Mouse (Mus musculus) lung, adult 2 months (tissue): ENCODE data around the gene Slc36a3. TPM values are rescaled to one million over a fixed set of nuclear protein-coding genes. Genes with fewer than 3 reads are reported as not detected.

Source experiments
- DNase-seq: peaks from one replicate; pipeline ENCODE4 v3.0.0; 2022
- H3K4me1 ChIP-seq: fragments of 200-500 bp; 2 replicates; pipeline ENCODE4 v1.6.1; 2011; ENCODE audit warnings: low read length; ENCODE audit not compliant: control insufficient read depth, insufficient read depth
- H3K4me3 ChIP-seq: fragments of 200-500 bp; replicated peaks from 2 replicates; pipeline ENCODE3; 2011; ENCODE audit warnings: low read depth, mild to moderate bottlenecking, control low read depth, low read length; ENCODE audit errors: extremely low read depth
- CTCF ChIP-seq: fragments of 200-500 bp; IDR thresholded peaks from 2 replicates; pipeline ENCODE4 v1.5.1; 2011; ENCODE audit warnings: mild to moderate bottlenecking, low read length, control low read depth; ENCODE audit not compliant: insufficient read depth
- POLR2A ChIP-seq: fragments of 200-500 bp; IDR thresholded peaks from 2 replicates; pipeline ENCODE4 v1.6.1; 2011; ENCODE audit warnings: low read depth, mild to moderate bottlenecking, control low read depth, low read length, borderline replicate concordance; ENCODE audit errors: extremely low read depth
- WGBS: fragments of 180-500 bp; shearing (Covaris S2); methylation state at CpG from one replicate; pipeline ENCODE4 v1.1.7; 2018; 5-methylcytosine and 5-hydroxymethylcytosine counted together
- polyA plus RNA-seq: library from polyadenylated mRNA; depleted of rRNA; stranded (reverse); fragments of >200 nt; gene quantifications from 2 replicates; pipeline ENCODE4 v1.2.3, GENCODE M21; 2012

The Slc36a3 gene
- polyA plus RNA-seq, 1 experiment = 0.22 TPM

GRCm38 (mm10) chr11:55178830-55179229, 27.3 kb upstream of the Slc36a3 start:
- Histone ChIP-seq H3K4me3 (no peak overlapping the region), H3K4me1 (no peaks in the 10 kb centered on the region)
- no peak for TF ChIP-seq CTCF
- TF ChIP-seq POLR2A = no peak
- WGBS = 73% methylated on average over 4 of the region's 4 CpGs
- no peak for DNase-seq

GRCm38 (mm10) chr11:55170501-55170900, 19.0 kb upstream of the Slc36a3 start:
- no peaks in the 10 kb centered on the region for H3K4me1 ChIP-seq
- no peak overlapping the region for H3K4me3 ChIP-seq
- WGBS = 53% methylated on average over 4 of the region's 4 CpGs
- TF ChIP-seq CTCF = no peak
- TF ChIP-seq POLR2A = no peak
- no peak for DNase-seq

- H3K4me1 ChIP-seq = no peaks in the 10 kb centered on the region
- TF ChIP-seq POLR2A (no peak), CTCF (no peak)
- H3K4me3 ChIP-seq = no peak overlapping the region
- no peak for DNase-seq
- 85% methylated on average over 6 of the region's 6 CpGs for WGBS
Measured at GRCm38 (mm10) chr11:55168914-55169313, 17.4 kb upstream of the Slc36a3 start.

- 84% methylated on average over 4 of the region's 4 CpGs for WGBS
Measured at GRCm38 (mm10) chr11:55168504-55168903, 17.0 kb upstream of the Slc36a3 start.

GRCm38 (mm10) chr11:55165748-55166147, 14.2 kb upstream of the Slc36a3 start:
- H3K4me3 ChIP-seq = no peak overlapping the region
- no peak for DNase-seq
- 78% methylated on average over 7 of the region's 7 CpGs for WGBS
- H3K4me1 ChIP-seq = no peaks in the 10 kb centered on the region
- TF ChIP-seq POLR2A = no peak
- no peak for TF ChIP-seq CTCF

More at GRCm38 (mm10) chr11:55168504-55168903, 17.0 kb upstream of the Slc36a3 start:
- TF ChIP-seq POLR2A (no peak), CTCF (no peak)
- no peaks in the 10 kb centered on the region for H3K4me1 ChIP-seq
- no peak overlapping the region for H3K4me3 ChIP-seq
- no peak for DNase-seq

GRCm38 (mm10) chr11:55164723-55165122, 13.2 kb upstream of the Slc36a3 start:
- peak; percentile 37 for DNase-seq
- H3K4me1 ChIP-seq = no peaks in the 10 kb centered on the region
- WGBS = 41% methylated on average over 3 of the region's 3 CpGs
- TF ChIP-seq CTCF = peak; percentile 48
- TF ChIP-seq POLR2A = no peak
- H3K4me3 ChIP-seq = no peak overlapping the region

- peak; percentile 34 for DNase-seq
- no peak overlapping the region for H3K4me3 ChIP-seq
- WGBS = 51% methylated on average over 9 of the region's 9 CpGs
- H3K4me1 ChIP-seq = no peaks in the 10 kb centered on the region
- peak; percentile 74 for TF ChIP-seq CTCF
- no peak for TF ChIP-seq POLR2A
Measured at GRCm38 (mm10) chr11:55162670-55163069, 11.2 kb upstream of the Slc36a3 start.

- H3K4me3 ChIP-seq = no peak overlapping the region
- H3K4me1 ChIP-seq = no peaks in the 10 kb centered on the region
- TF ChIP-seq POLR2A = no peak
- TF ChIP-seq CTCF = peak; percentile 83
- peak; percentile 81 for DNase-seq
- 51% methylated on average over 13 of the region's 13 CpGs for WGBS
Measured at GRCm38 (mm10) chr11:55158785-55159359, 7.4 kb upstream of the Slc36a3 start.

GRCm38 (mm10) chr11:55155070-55155421, 3.5 kb upstream of the Slc36a3 start:
- Histone ChIP-seq H3K4me3 (no peak overlapping the region), H3K4me1 (no peaks in the 10 kb centered on the region)
- TF ChIP-seq POLR2A (no peak), CTCF (no peak)
- WGBS = 47% methylated on average over 6 of the region's 6 CpGs
- DNase-seq = no peak

GRCm38 (mm10) chr11:55154398-55155069, 3.0 kb upstream of the Slc36a3 start:
- H3K4me3 ChIP-seq = no peak overlapping the region
- TF ChIP-seq CTCF (no peak), POLR2A (no peak)
- H3K4me1 ChIP-seq = no peaks in the 10 kb centered on the region
- no peak for DNase-seq
- 15% methylated on average over 3 of the region's 3 CpGs for WGBS

GRCm38 (mm10) chr11:55148461-55148860, 3.0 kb downstream of the Slc36a3 start:
- TF ChIP-seq CTCF (no peak), POLR2A (no peak)
- 61% methylated on average over 4 of the region's 4 CpGs for WGBS
- no peaks in the 10 kb centered on the region for H3K4me1 ChIP-seq

More at GRCm38 (mm10) chr11:55148461-55148860, 3.0 kb downstream of the Slc36a3 start:
- no peak for DNase-seq
- H3K4me3 ChIP-seq = no peak overlapping the region
